13 mouse cellular contexts compared by ENCODE assay signal in the genomic region with DNA sequence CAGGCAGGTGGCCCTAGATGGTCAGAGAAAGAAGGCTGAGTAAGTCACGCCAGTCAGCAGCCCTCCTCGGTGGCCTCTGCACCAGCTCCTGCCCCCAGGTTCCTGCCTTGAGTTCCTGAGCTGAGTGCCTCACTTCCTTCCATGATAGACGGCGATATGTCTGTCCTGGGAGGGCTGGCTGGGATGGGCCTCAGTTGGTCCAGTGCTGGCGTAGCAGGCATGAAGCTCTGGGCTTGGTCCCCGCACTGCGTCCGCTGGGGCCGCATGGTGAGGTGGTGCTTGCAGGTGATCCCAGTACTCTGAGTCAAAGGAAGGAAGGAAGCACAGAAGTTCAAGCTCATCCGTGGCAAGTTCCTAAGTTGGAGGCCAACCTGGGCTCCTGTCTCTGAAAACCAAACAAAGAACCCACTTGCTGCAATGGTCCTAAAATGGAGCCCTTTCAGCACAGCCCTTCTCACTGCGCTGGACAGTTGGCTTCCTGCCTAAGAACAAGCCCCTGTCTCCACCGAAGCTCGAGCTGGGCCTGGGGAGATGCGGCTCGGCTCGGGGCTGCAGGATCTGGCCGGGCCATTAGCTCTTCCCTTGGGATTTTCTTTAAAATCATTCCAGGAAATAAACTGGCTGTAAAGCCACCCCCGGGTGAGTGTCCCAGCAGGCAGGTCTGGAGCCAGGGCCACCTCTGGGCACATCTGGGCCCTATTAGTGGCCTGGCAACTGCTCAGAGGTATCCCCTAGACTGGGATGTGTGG. TPM values are rescaled to one million over a fixed set of nuclear protein-coding genes. Genes with fewer than 3 reads are reported as not detected.
DNase-seq lines count a peak whose midpoint lies in the region; ATAC-seq and TF ChIP-seq lines count a peak whose summit lies in the region.
"Had no signal": no experiment of that assay in that cellular context is flagged by ENCODE, and none has a peak within 500 bp of the region (broad histone marks: within the 10 kb centered on the region; RNA-seq: fewer than 3 reads in every experiment).

No protein-coding gene starts in this region.

- ATAC-seq in hindbrain, embryonic 12.5 days (ENCODE audit: low FRiP score), result no peak
- ATAC-seq in hindbrain, postnatal 0 days, result no peak
- no peak for ATAC-seq in midbrain, embryonic 12.5 days (ENCODE audit: low FRiP score, low read depth)
- no peak for ATAC-seq in midbrain, embryonic 14.5 days (ENCODE audit: low FRiP score, low TSS enrichment)
- ATAC-seq in heart, postnatal 0 days (ENCODE audit: insufficient read depth, low read depth), result no peak
- ATAC-seq in stomach, embryonic 16.5 days (ENCODE audit: insufficient read depth, low FRiP score), result no peak

- TF ChIP-seq EP300 in heart, postnatal 0 days (IDR thresholded peaks at IDR 0.05; ENCODE audit: low read depth), result no peak

- H3K4me2 ChIP-seq in hindbrain, embryonic 12.5 days (replicated peaks), result no peak overlapping the region
- no peak overlapping the region for H3K4me2 ChIP-seq in hindbrain, postnatal 0 days (ENCODE audit: low read depth, low read length)
- no peak overlapping the region for H3K4me2 ChIP-seq in midbrain, embryonic 12.5 days (replicated peaks)
- no peak overlapping the region for H3K4me2 ChIP-seq in midbrain, embryonic 14.5 days (ENCODE audit: low read length)
- no peak overlapping the region for H3K4me2 ChIP-seq in heart, postnatal 0 days (ENCODE audit: low read depth, low read length)
- H3K4me2 ChIP-seq in stomach, embryonic 16.5 days (ENCODE audit: low read depth, low read length), result no peak overlapping the region

- 0 out of 2 replicates have a peak overlapping the region, but pooled peaks have one; percentile 1 for H3K27ac ChIP-seq in hindbrain, embryonic 12.5 days
- H3K27ac ChIP-seq in hindbrain, postnatal 0 days, result no peak overlapping the region
- 0 out of 2 replicates have a peak overlapping the region, but pooled peaks have one; percentile 15 for H3K27ac ChIP-seq in midbrain, embryonic 12.5 days (replicated peaks)
- H3K27ac ChIP-seq in midbrain, embryonic 14.5 days (replicated peaks; ENCODE audit: low read depth, low read length), result no peak overlapping the region
- peak overlapping the region; percentile 31 for H3K27ac ChIP-seq in heart, postnatal 0 days (ENCODE audit: low read depth)
- H3K27ac ChIP-seq in stomach, embryonic 16.5 days (ENCODE audit: low read length), result peak overlapping the region; percentile 25; the same call in 1 of the 2 replicates

- no peak overlapping the region for H3K9ac ChIP-seq in hindbrain, embryonic 12.5 days
- no peak overlapping the region for H3K9ac ChIP-seq in hindbrain, postnatal 0 days (replicated peaks; ENCODE audit: low read length)
- H3K9ac ChIP-seq in midbrain, embryonic 12.5 days (replicated peaks), result no peak overlapping the region
- no peak overlapping the region for H3K9ac ChIP-seq in midbrain, embryonic 14.5 days (replicated peaks; ENCODE audit: low read length)
- no peak overlapping the region for H3K9ac ChIP-seq in heart, postnatal 0 days (replicated peaks; ENCODE audit: low read depth, low read length)
- no peak overlapping the region for H3K9ac ChIP-seq in stomach, embryonic 16.5 days (ENCODE audit: low read length)

- H3K27me3 ChIP-seq in hindbrain, embryonic 12.5 days, result peaks cover 9% of the 10 kb centered on the region; the same call in 1 of the 2 replicates
- H3K27me3 ChIP-seq in hindbrain, postnatal 0 days (ENCODE audit: insufficient read depth, low read length), result no peaks in the 10 kb centered on the region
- H3K27me3 ChIP-seq in midbrain, embryonic 12.5 days, result peaks cover 20% of the 10 kb centered on the region
- no peaks in the 10 kb centered on the region for H3K27me3 ChIP-seq in midbrain, embryonic 14.5 days (ENCODE audit: control insufficient read depth, insufficient read depth, low read length)
- H3K27me3 ChIP-seq in heart, postnatal 0 days (ENCODE audit: control insufficient read depth, insufficient read depth, low read length), result no peaks in the 10 kb centered on the region
- H3K27me3 ChIP-seq in stomach, embryonic 16.5 days (ENCODE audit: control insufficient read depth, insufficient read depth, low read length), result no peaks in the 10 kb centered on the region

- H3K4me3 ChIP-seq in hindbrain, embryonic 12.5 days, result no peak overlapping the region
- H3K4me3 ChIP-seq in hindbrain, postnatal 0 days (ENCODE audit: low read length), result no peak overlapping the region
- H3K4me3 ChIP-seq in midbrain, embryonic 12.5 days, result no peak overlapping the region
- H3K4me3 ChIP-seq in midbrain, embryonic 14.5 days (replicated peaks; ENCODE audit: low read depth, low read length), result no peak overlapping the region
- H3K4me3 ChIP-seq in heart, postnatal 0 days (ENCODE audit: low read depth, low read length), result no peak overlapping the region
- H3K4me3 ChIP-seq in stomach, embryonic 16.5 days (replicated peaks; ENCODE audit: low read length), result no peak overlapping the region
- H3K4me3 ChIP-seq: erythroblast, embryonic 14.5 days; megakaryocyte, embryonic 14.5 days had no signal

- no peak for DNase-seq in hindbrain, postnatal 0 days (ENCODE audit: low spot score)
- DNase-seq in midbrain, embryonic 14.5 days, result no peak
- DNase-seq in heart, postnatal 0 days (ENCODE audit: low spot score), result no peak
- no peak for DNase-seq in cerebellum, postnatal 25 days
- DNase-seq in spleen, adult 18-20 months, result no peak
- DNase-seq: cerebellum, postnatal 10 days; left cerebral cortex, postnatal 4 days had no signal

- peaks cover 26% of the 10 kb centered on the region for H3K4me1 ChIP-seq in hindbrain, embryonic 12.5 days
- no peaks in the 10 kb centered on the region for H3K4me1 ChIP-seq in hindbrain, postnatal 0 days (ENCODE audit: insufficient read depth, low read length)
- H3K4me1 ChIP-seq in midbrain, embryonic 12.5 days, result peaks cover 13% of the 10 kb centered on the region
- no peaks in the 10 kb centered on the region for H3K4me1 ChIP-seq in midbrain, embryonic 14.5 days (ENCODE audit: control insufficient read depth, insufficient read depth, low read length)
- H3K4me1 ChIP-seq in heart, postnatal 0 days (ENCODE audit: control insufficient read depth, insufficient read depth), result peaks cover 11% of the 10 kb centered on the region
- H3K4me1 ChIP-seq in stomach, embryonic 16.5 days (ENCODE audit: control insufficient read depth, insufficient read depth, low read length), result peaks cover 26% of the 10 kb centered on the region

- WGBS in hindbrain, embryonic 12.5 days, result 78% methylated on average over 18 of the region's 18 CpGs
- WGBS in hindbrain, postnatal 0 days, result 84% methylated on average over 18 of the region's 18 CpGs
- WGBS in midbrain, embryonic 12.5 days, result 89% methylated on average over 18 of the region's 18 CpGs
- WGBS in midbrain, embryonic 14.5 days, result 90% methylated on average over 18 of the region's 18 CpGs
- WGBS in heart, postnatal 0 days, result 71% methylated on average over 18 of the region's 18 CpGs
- 78% methylated on average over 18 of the region's 18 CpGs for WGBS in stomach, embryonic 16.5 days

- TF ChIP-seq CTCF in hindbrain, postnatal 0 days (IDR thresholded peaks at IDR 0.05; ENCODE audit: low read depth), result no peak
- no peak for TF ChIP-seq CTCF in heart, postnatal 0 days (IDR thresholded peaks at IDR 0.05; ENCODE audit: low read depth)

- H3K9me3 ChIP-seq in hindbrain, embryonic 12.5 days (replicated peaks), result no peaks in the 10 kb centered on the region
- no peaks in the 10 kb centered on the region for H3K9me3 ChIP-seq in hindbrain, postnatal 0 days (ENCODE audit: low read length)
- no peaks in the 10 kb centered on the region for H3K9me3 ChIP-seq in midbrain, embryonic 12.5 days
- no peaks in the 10 kb centered on the region for H3K9me3 ChIP-seq in midbrain, embryonic 14.5 days (ENCODE audit: control insufficient read depth, low read length)
- H3K9me3 ChIP-seq in heart, postnatal 0 days (replicated peaks; ENCODE audit: control insufficient read depth, low read length), result no peaks in the 10 kb centered on the region
- H3K9me3 ChIP-seq in stomach, embryonic 16.5 days (replicated peaks; ENCODE audit: control insufficient read depth, low read length), result no peaks in the 10 kb centered on the region
- H3K9me3 ChIP-seq: megakaryocyte, embryonic 14.5 days had no signal

- 0 out of 2 replicates have a peak, but pooled peaks cover 5% of the 10 kb centered on the region for H3K36me3 ChIP-seq in hindbrain, embryonic 12.5 days
- no peaks in the 10 kb centered on the region for H3K36me3 ChIP-seq in hindbrain, postnatal 0 days (ENCODE audit: insufficient read depth, low read length)
- no peaks in the 10 kb centered on the region for H3K36me3 ChIP-seq in midbrain, embryonic 12.5 days
- no peaks in the 10 kb centered on the region for H3K36me3 ChIP-seq in midbrain, embryonic 14.5 days (ENCODE audit: control insufficient read depth, insufficient read depth, low read length)
- 0 out of 2 replicates have a peak, but pooled peaks cover 4% of the 10 kb centered on the region for H3K36me3 ChIP-seq in heart, postnatal 0 days (replicated peaks; ENCODE audit: control insufficient read depth, insufficient read depth, low read length)
- H3K36me3 ChIP-seq in stomach, embryonic 16.5 days (ENCODE audit: control insufficient read depth, insufficient read depth, low read length), result no peaks in the 10 kb centered on the region

RNA-seq across cellular contexts. Expression of gene Snai1, which starts 8.6 kb away (rescaled TPM):
- polyA plus RNA-seq in hindbrain, embryonic 12.5 days (2016; fragmentation: Nextera tagmentation; extraction: Ambion mirVana), result 30.1 and 39.0 TPM in 2 replicates
- total RNA-seq in hindbrain, postnatal 0 days (2014; rRNA removed), result 0.93 and 1.2 TPM in 2 replicates
- polyA plus RNA-seq in hindbrain, postnatal 0 days (2015; fragmentation: Nextera tagmentation; extraction: Ambion mirVana), result 3.6 and 4.3 TPM in 2 replicates
- 15.3 and 24.6 TPM in 2 replicates for polyA plus RNA-seq in midbrain, embryonic 12.5 days (2016; fragmentation: Nextera tagmentation; extraction: Ambion mirVana)
- polyA plus RNA-seq in midbrain, embryonic 14.5 days (2014; fragmentation: Nextera tagmentation; extraction: Ambion mirVana), result 0.53 and 4.4 TPM in 2 replicates
- total RNA-seq in heart, postnatal 0 days (2014; rRNA removed; ENCODE audit: low replicate concordance), result 1.5 TPM in 1 of 2 replicates, not detected in the other
- 6.0 and 7.0 TPM in 2 replicates for polyA plus RNA-seq in heart, postnatal 0 days (2015; fragmentation: Nextera tagmentation; extraction: Ambion mirVana)
- polyA plus RNA-seq in stomach, embryonic 16.5 days (2015; fragmentation: Nextera tagmentation; extraction: Ambion mirVana), result 15.5 and 15.9 TPM in 2 replicates
- total RNA-seq: hematopoietic stem cell, adult 5-6 weeks had no signal
- polyA plus RNA-seq: erythroblast, embryonic 14.5 days had no signal

RNA-seq across cellular contexts. Expression of gene Spata2, which starts 53.9 kb away (rescaled TPM):
- 20.8 and 25.3 TPM in 2 replicates for polyA plus RNA-seq in hindbrain, embryonic 12.5 days (2016; fragmentation: Nextera tagmentation; extraction: Ambion mirVana)
- total RNA-seq in hindbrain, postnatal 0 days (2014; rRNA removed), result 41.3 and 45.6 TPM in 2 replicates
- polyA plus RNA-seq in hindbrain, postnatal 0 days (2015; fragmentation: Nextera tagmentation; extraction: Ambion mirVana), result 27.6 and 29.4 TPM in 2 replicates
- polyA plus RNA-seq in midbrain, embryonic 12.5 days (2016; fragmentation: Nextera tagmentation; extraction: Ambion mirVana), result 21.3 and 23.6 TPM in 2 replicates
- polyA plus RNA-seq in midbrain, embryonic 14.5 days (2014; fragmentation: Nextera tagmentation; extraction: Ambion mirVana), result 27.4 and 29.9 TPM in 2 replicates
- total RNA-seq in heart, postnatal 0 days (2014; rRNA removed; ENCODE audit: low replicate concordance), result 17.2 and 17.6 TPM in 2 replicates
- polyA plus RNA-seq in heart, postnatal 0 days (2015; fragmentation: Nextera tagmentation; extraction: Ambion mirVana), result 9.1 and 12.2 TPM in 2 replicates
- polyA plus RNA-seq in stomach, embryonic 16.5 days (2015; fragmentation: Nextera tagmentation; extraction: Ambion mirVana), result 13.8 and 15.9 TPM in 2 replicates

RNA-seq across cellular contexts. Expression of gene Rnf114, which starts 54.2 kb away (rescaled TPM):
- polyA plus RNA-seq in hindbrain, embryonic 12.5 days (2016; fragmentation: Nextera tagmentation; extraction: Ambion mirVana), result 120 TPM in 2 replicates
- 68.7 and 89.6 TPM in 2 replicates for total RNA-seq in hindbrain, postnatal 0 days (2014; rRNA removed)
- polyA plus RNA-seq in hindbrain, postnatal 0 days (2015; fragmentation: Nextera tagmentation; extraction: Ambion mirVana), result 79.8 and 85.8 TPM in 2 replicates
- 135 and 137 TPM in 2 replicates for polyA plus RNA-seq in midbrain, embryonic 12.5 days (2016; fragmentation: Nextera tagmentation; extraction: Ambion mirVana)
- polyA plus RNA-seq in midbrain, embryonic 14.5 days (2014; fragmentation: Nextera tagmentation; extraction: Ambion mirVana), result 127 and 146 TPM in 2 replicates
- 90.0 and 102 TPM in 2 replicates for total RNA-seq in heart, postnatal 0 days (2014; rRNA removed; ENCODE audit: low replicate concordance)
- 63.6 and 73.9 TPM in 2 replicates for polyA plus RNA-seq in heart, postnatal 0 days (2015; fragmentation: Nextera tagmentation; extraction: Ambion mirVana)
- polyA plus RNA-seq in stomach, embryonic 16.5 days (2015; fragmentation: Nextera tagmentation; extraction: Ambion mirVana), result 68.7 and 73.3 TPM in 2 replicates

Comparison
In these comparisons a context has a peak if more than half of its experiments do, and no peak if none do; other contexts are left out.
1. H3K27ac ChIP-seq: peak in hindbrain, embryonic 12.5 days (single experiment), midbrain, embryonic 12.5 days (single experiment), heart, postnatal 0 days (single experiment) and stomach, embryonic 16.5 days (single experiment); none in hindbrain, postnatal 0 days (single experiment) and midbrain, embryonic 14.5 days (single experiment).